Mouse (Mus musculus) liver, embryonic 11.5 days (tissue): Measurements from ENCODE around the gene Slc16a6. TPM values are rescaled to one million over a fixed set of nuclear protein-coding genes. Genes with fewer than 3 reads are reported as not detected.

Experiments used
- ATAC-seq: fragments of 200-750 bp; cut with Nextera tagmentation; replicated peaks from 2 replicates; pipeline ENCODE4 v1.8.0; 2017; ENCODE audit warnings: moderate number of reproducible peaks, mild to moderate bottlenecking, moderate TSS enrichment, moderate library complexity; ENCODE audit not compliant: low FRiP score
- DNase-seq: peaks from one replicate; pipeline ENCODE4 v3.0.0-alpha.2; 2017; ENCODE audit warnings: low spot score
- H3K27ac ChIP-seq: fragments of 300-500 bp; sonication (generic); 2 replicates; pipeline ENCODE4 v1.5.1; 2014; ENCODE audit warnings: mild to moderate bottlenecking, low read depth, low read length, control low read depth
- H3K27me3 ChIP-seq: fragments of 300-500 bp; sonication (generic); replicated peaks from 2 replicates; pipeline ENCODE4 v1.6.1; 2014; ENCODE audit warnings: low read length, mixed read lengths; ENCODE audit not compliant: control insufficient read depth, insufficient read depth
- H3K36me3 ChIP-seq: fragments of 300-500 bp; sonication (generic); 2 replicates; pipeline ENCODE4 v1.6.1; 2014; ENCODE audit warnings: mild to moderate bottlenecking, low read length, moderate library complexity, mixed read lengths; ENCODE audit not compliant: control insufficient read depth, insufficient read depth
- H3K4me1 ChIP-seq: fragments of 300-500 bp; sonication (generic); replicated peaks from 2 replicates; pipeline ENCODE4 v1.6.1; 2014; ENCODE audit warnings: low read length, mixed read lengths; ENCODE audit not compliant: control insufficient read depth, insufficient read depth
- H3K4me2 ChIP-seq: fragments of 300-500 bp; sonication (generic); 2 replicates; pipeline ENCODE4 v1.6.1; 2014; ENCODE audit warnings: mild to moderate bottlenecking, control low read depth, moderate library complexity
- H3K4me3 ChIP-seq: fragments of 300-500 bp; sonication (generic); 2 replicates; pipeline ENCODE4 v1.5.1; 2014; ENCODE audit warnings: low read depth, low read length, control low read depth
- H3K9ac ChIP-seq: fragments of 300-500 bp; sonication (generic); 2 replicates; pipeline ENCODE4 v1.6.1; 2014; ENCODE audit warnings: low read depth, low read length, control low read depth
- H3K9me3 ChIP-seq: fragments of 300-500 bp; sonication (generic); 2 replicates; pipeline ENCODE4 v1.6.1; 2016; ENCODE audit warnings: low read length, inconsistent platforms, mixed read lengths; ENCODE audit not compliant: control insufficient read depth
- WGBS: fragments of 180-500 bp; shearing (Covaris S2); extraction: QIAGEN DNeasy Blood & Tissue Kit; methylation state at CpG from one replicate; pipeline ENCODE4 v1.1.7; 2014; 5-methylcytosine and 5-hydroxymethylcytosine counted together
- polyA plus RNA-seq: library from polyadenylated mRNA; unstranded; fragments of >200 nt; fragmentation: Nextera tagmentation; extraction: Ambion mirVana; gene quantifications from 2 replicates; pipeline ENCODE4 v1.2.1, GENCODE M21; 2014

Gene Slc16a6
- polyA plus RNA-seq, 1 experiment from 2014 or later: 52.2 TPM

- Histone ChIP-seq H3K36me3 (peaks cover 10% of the 10 kb centered on the region), H3K4me2 (no peak overlapping the region), H3K9me3 (no peaks in the 10 kb centered on the region), H3K27ac (no peak overlapping the region), H3K27me3 (no peaks in the 10 kb centered on the region), H3K4me1 (peaks cover under 1% of the 10 kb centered on the region; the same call in 1 of the 2 replicates), H3K9ac (no peak overlapping the region), H3K4me3 (no peak overlapping the region)
- ATAC-seq: no peak
- WGBS: 84% methylated on average over 16 of the region's 16 CpGs
- DNase-seq: no peak
These were observed 39.1 kb downstream of the Slc16a6 start for GRCm38 (mm10) chr11:109434233-109434798.

- Histone ChIP-seq H3K4me3 (no peak overlapping the region), H3K9me3 (no peaks in the 10 kb centered on the region), H3K27me3 (no peaks in the 10 kb centered on the region), H3K36me3 (peaks cover 5% of the 10 kb centered on the region), H3K9ac (no peak overlapping the region), H3K4me1 (peaks cover 9% of the 10 kb centered on the region; the same call in 1 of the 2 replicates), H3K4me2 (no peak overlapping the region; the same call in 1 of the 2 replicates), H3K27ac (no peak overlapping the region)
- DNase-seq (no peak), ATAC-seq (no peak)
- 92% methylated on average over 5 of the region's 5 CpGs for WGBS
These were observed 46.0 kb downstream of the Slc16a6 start for GRCm38 (mm10) chr11:109427353-109427752.

- Histone ChIP-seq H3K27ac (peak overlapping the region; percentile 76), H3K4me2 (peak overlapping the region; percentile 64), H3K4me1 (peaks cover 9% of the 10 kb centered on the region; the same call in 1 of the 2 replicates), H3K9ac (peak overlapping the region; percentile 74), H3K4me3 (peak overlapping the region; percentile 64), H3K36me3 (peaks cover 5% of the 10 kb centered on the region), H3K9me3 (no peaks in the 10 kb centered on the region; the same call in 1 of the 2 replicates), H3K27me3 (no peaks in the 10 kb centered on the region)
- no peak for DNase-seq
- no peak for ATAC-seq
- under 1% methylated on average over 11 of the region's 11 CpGs for WGBS
These were observed 47.2 kb downstream of the Slc16a6 start for GRCm38 (mm10) chr11:109426272-109426586.

- DNase-seq (peak; percentile 100), ATAC-seq (peak; percentile 95)
- Histone ChIP-seq H3K36me3 (peaks cover 5% of the 10 kb centered on the region), H3K4me2 (peak within 1 kb of the TSS; percentile 67), H3K9ac (peak within 1 kb of the TSS; percentile 74), H3K9me3 (no peaks in the 10 kb centered on the region; the same call in 1 of the 2 replicates), H3K27me3 (no peaks in the 10 kb centered on the region), H3K27ac (peak within 1 kb of the TSS; percentile 76), H3K4me3 (peak within 1 kb of the TSS; percentile 64), H3K4me1 (peaks cover 9% of the 10 kb centered on the region; the same call in 1 of the 2 replicates)
- WGBS: under 1% methylated on average over 65 of the region's 65 CpGs
These were observed 47.8 kb downstream of the Slc16a6 start, which contains the start of gene Amz2 for GRCm38 (mm10) chr11:109425392-109426271. TSS of gene Amz2 (plus strand) at chr11:109425946.

- Histone ChIP-seq H3K27ac (peak overlapping the region; percentile 60), H3K4me3 (no peak overlapping the region), H3K9me3 (no peaks in the 10 kb centered on the region; the same call in 1 of the 2 replicates), H3K4me2 (no peak overlapping the region), H3K36me3 (no peaks in the 10 kb centered on the region), H3K9ac (no peak overlapping the region), H3K4me1 (peaks cover 13% of the 10 kb centered on the region; the same call in 1 of the 2 replicates), H3K27me3 (no peaks in the 10 kb centered on the region)
- DNase-seq (no peak), ATAC-seq (no peak)
- WGBS: 71% methylated on average over 1 of the region's 1 CpGs
These were observed 50.1 kb downstream of the Slc16a6 start for GRCm38 (mm10) chr11:109423294-109423693.

- no peaks in the 10 kb centered on the region for H3K27me3 ChIP-seq
- 93% methylated on average over 4 of the region's 4 CpGs for WGBS
- no peak overlapping the region for H3K27ac ChIP-seq
- H3K36me3 ChIP-seq: no peaks in the 10 kb centered on the region
- DNase-seq (no peak), ATAC-seq (no peak)
- no peak overlapping the region for H3K4me2 ChIP-seq
- H3K4me3 ChIP-seq: no peak overlapping the region
- no peaks in the 10 kb centered on the region; the same call in 1 of the 2 replicates for H3K9me3 ChIP-seq
- peaks cover 13% of the 10 kb centered on the region; the same call in 1 of the 2 replicates for H3K4me1 ChIP-seq
- no peak overlapping the region for H3K9ac ChIP-seq
These were observed 51.1 kb downstream of the Slc16a6 start for GRCm38 (mm10) chr11:109422263-109422662.

- no peaks in the 10 kb centered on the region for H3K27me3 ChIP-seq
- no peak for ATAC-seq
- H3K4me3 ChIP-seq: no peak overlapping the region
- peaks cover 7% of the 10 kb centered on the region; the same call in 1 of the 2 replicates for H3K4me1 ChIP-seq
- 74% methylated on average over 5 of the region's 5 CpGs for WGBS
- H3K36me3 ChIP-seq: no peaks in the 10 kb centered on the region
- no peak for DNase-seq
- no peak overlapping the region for H3K9ac ChIP-seq
- no peaks in the 10 kb centered on the region; the same call in 1 of the 2 replicates for H3K9me3 ChIP-seq
- no peak overlapping the region for H3K4me2 ChIP-seq
- H3K27ac ChIP-seq: no peak overlapping the region
These were observed 52.2 kb downstream of the Slc16a6 start for GRCm38 (mm10) chr11:109421205-109421604.

- H3K36me3 ChIP-seq: no peaks in the 10 kb centered on the region
- H3K9me3 ChIP-seq: no peaks in the 10 kb centered on the region; the same call in 1 of the 2 replicates
- DNase-seq: no peak
- H3K4me1 ChIP-seq: peaks cover 7% of the 10 kb centered on the region; the same call in 1 of the 2 replicates
- H3K27me3 ChIP-seq: no peaks in the 10 kb centered on the region
- WGBS: 69% methylated on average over 14 of the region's 14 CpGs
- no peak for ATAC-seq
- H3K9ac ChIP-seq: no peak overlapping the region
- no peak overlapping the region for H3K4me3 ChIP-seq
- peak overlapping the region; percentile 35 for H3K4me2 ChIP-seq
- no peak overlapping the region for H3K27ac ChIP-seq
These were observed 52.8 kb downstream of the Slc16a6 start for GRCm38 (mm10) chr11:109420567-109420962.
